Mouse (Mus musculus) bone marrow macrophage, adult 2 months (primary cell): ENCODE data around the gene Arrdc3.

Source experiments
- CTCF ChIP-seq: IDR thresholded peaks from 2 replicates; pipeline ENCODE4 v1.5.1; 2012; ENCODE audit warnings: low read depth, mild to moderate bottlenecking, low read length, moderate library complexity
- POLR2A ChIP-seq: IDR thresholded peaks from 2 replicates; pipeline ENCODE4 v1.6.1; 2012; ENCODE audit warnings: mild to moderate bottlenecking, low read depth, low read length, borderline replicate concordance

GRCm38 (mm10) chr13:80882716-80883135, 458 bp upstream of the Arrdc3 start:
- TF ChIP-seq CTCF: no peak
- no peak for TF ChIP-seq POLR2A
